Mouse (Mus musculus) Patski (cell line): ENCODE results near the gene Sppl3. TPM values are rescaled to one million over a fixed set of nuclear protein-coding genes. Genes with fewer than 3 reads are reported as not detected.

Source experiments
- ATAC-seq: fragments of 100-300 bp; one replicate; pipeline ENCODE4 v1.8.0; 2021
- CTCF ChIA-PET: fragments of 350-600 bp; sonication (Branson Sonifier 250); formaldehyde crosslinking; loops from one replicate; lab custom pipeline; 2022; ENCODE audit warnings: inconsistent platforms; lab: Charles Lee
- POLR2A ChIA-PET: fragments of 350-600 bp; sonication (Branson Sonifier 250); formaldehyde crosslinking; loops from one replicate; lab custom pipeline; 2022; ENCODE audit warnings: antibody characterized with exemption, inconsistent platforms; lab: Charles Lee
- DNase-seq: peaks from one replicate; pipeline ENCODE4 v3.0.0-alpha.2; 2011; ENCODE audit warnings: low read depth, low spot score
- H3K27me3 ChIP-seq: fragments of 371-371 bp; one replicate; pipeline ENCODE4 v1.5.1; 2021
- CTCF ChIP-seq: fragments of 100-300 bp; IDR thresholded peaks from one replicate; pipeline ENCODE4 v1.5.1; 2021
- in situ Hi-C: fragments of 300-500 bp; cut with MboI; formaldehyde crosslinking; loops from 3 replicates; pipeline ENCODE4 v1.11.1; 2018; ENCODE audit warnings: low pct_unique_long_range_greater_than_20kb, mixed read lengths
- polyA plus RNA-seq: library from polyadenylated mRNA; unstranded; gene quantifications from one replicate; pipeline ENCODE4 v1.2.3, GENCODE M21; 2021

Gene Sppl3
- polyA plus RNA-seq, 1 experiment from 2014 or later = 71.9 TPM

DNA sequence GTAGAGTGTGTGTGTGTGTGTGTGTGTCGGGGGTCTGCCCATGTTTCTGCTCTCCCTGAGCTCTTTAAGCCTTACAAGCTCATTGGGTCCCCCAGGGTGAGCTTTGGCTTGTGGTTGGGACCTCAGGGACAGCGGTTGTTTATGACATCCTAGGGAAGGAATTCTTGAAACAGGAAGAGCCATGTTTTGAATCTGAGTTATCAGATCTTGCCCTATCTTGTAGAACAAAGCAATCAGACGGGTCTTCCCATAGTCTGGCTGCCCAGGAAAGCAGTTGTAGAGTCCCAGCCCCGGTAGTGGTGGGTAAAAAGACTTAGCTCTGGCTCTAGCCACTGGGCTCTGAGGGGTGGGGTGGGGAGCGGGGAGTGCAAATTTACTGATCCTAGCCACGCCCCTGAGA, 13.6 kb upstream of the Sppl3 start:
- no peaks in the 10 kb centered on the region for H3K27me3 ChIP-seq
- ChIA-PET CTCF (interaction anchor here (1.3 kb wide), 1 partner anchor 18 kb away, joined by 5 read pairs; no protein-coding TSS in a partner anchor), POLR2A (interaction anchor here (0.7 kb wide), 1 partner anchor 18 kb away, joined by 3 read pairs; no protein-coding TSS in a partner anchor)
- in situ Hi-C loops = no loop called here
- no peak for TF ChIP-seq CTCF
- no peak for DNase-seq
- ATAC-seq = no peak

DNA sequence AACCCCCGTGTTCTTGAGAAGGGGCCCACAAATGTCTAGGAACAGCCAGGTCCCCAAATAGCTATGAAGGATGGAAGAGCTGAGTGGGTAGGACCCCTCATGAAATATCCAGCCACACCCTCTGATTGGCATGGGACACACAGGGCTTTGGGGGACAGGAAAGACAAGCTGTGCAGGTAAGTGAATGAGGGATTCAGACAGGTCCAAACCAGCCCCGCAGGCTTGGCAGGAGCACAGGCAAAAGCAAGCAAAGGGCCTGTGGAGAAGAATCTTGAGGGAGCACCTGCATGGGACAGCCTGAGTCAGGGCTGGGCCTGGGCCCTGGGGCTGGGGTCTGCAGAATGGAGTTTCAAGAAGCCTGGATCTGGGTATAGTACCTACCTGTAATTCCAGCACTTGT, 10.4 kb upstream of the Sppl3 start:
- no peaks in the 10 kb centered on the region for H3K27me3 ChIP-seq
- DNase-seq (no peak), ATAC-seq (no peak)
- no peak for TF ChIP-seq CTCF
- ChIA-PET POLR2A (interaction anchor here (0.9 to 1.6 kb wide), 2 partner anchors 13 to 20 kb away, joined by 3 to 4 read pairs; no protein-coding TSS in a partner anchor), CTCF (interaction anchor here (0.7 kb wide), 1 partner anchor 21 kb away, joined by 4 read pairs; no protein-coding TSS in a partner anchor)
- in situ Hi-C loops = loop anchor here (10.0 kb wide), 1 partner anchor 344 kb away; the partner anchor contains the start of genes Cox6a1, Gatc and Triap1

DNA sequence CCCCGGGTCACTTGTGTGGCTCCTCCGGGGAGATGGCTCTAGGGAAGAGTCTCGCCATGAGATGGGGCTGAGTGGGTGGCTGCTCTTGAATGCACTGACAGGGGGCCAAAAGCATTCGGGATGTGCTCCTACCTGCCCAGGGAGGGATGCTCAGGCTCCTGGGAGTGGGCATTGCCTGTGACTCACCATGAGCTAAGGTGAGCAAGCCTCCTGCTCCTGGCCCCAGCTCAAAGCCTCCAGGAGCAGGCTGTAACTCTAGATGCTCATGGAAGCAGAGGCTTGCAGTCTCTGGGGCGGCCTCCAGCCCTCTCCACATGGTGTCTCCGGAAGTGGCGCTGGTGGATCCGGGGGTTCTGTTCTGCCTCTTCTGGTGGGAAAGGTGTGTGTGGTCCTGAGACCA, 9.5 kb upstream of the Sppl3 start:
- POLR2A ChIA-PET = interaction anchor here (0.6 to 1.6 kb wide), 2 partner anchors 12 to 228 kb away, joined by 3 to 4 read pairs; no protein-coding TSS in a partner anchor
- H3K27me3 ChIP-seq = no peaks in the 10 kb centered on the region
- CTCF ChIA-PET = no interaction called here
- DNase-seq = no peak
- ATAC-seq = no peak
- TF ChIP-seq CTCF = no peak
- in situ Hi-C loops = loop anchor here (10.0 kb wide), 1 partner anchor 343 kb away; the partner anchor contains the start of genes Cox6a1, Gatc and Triap1

DNA sequence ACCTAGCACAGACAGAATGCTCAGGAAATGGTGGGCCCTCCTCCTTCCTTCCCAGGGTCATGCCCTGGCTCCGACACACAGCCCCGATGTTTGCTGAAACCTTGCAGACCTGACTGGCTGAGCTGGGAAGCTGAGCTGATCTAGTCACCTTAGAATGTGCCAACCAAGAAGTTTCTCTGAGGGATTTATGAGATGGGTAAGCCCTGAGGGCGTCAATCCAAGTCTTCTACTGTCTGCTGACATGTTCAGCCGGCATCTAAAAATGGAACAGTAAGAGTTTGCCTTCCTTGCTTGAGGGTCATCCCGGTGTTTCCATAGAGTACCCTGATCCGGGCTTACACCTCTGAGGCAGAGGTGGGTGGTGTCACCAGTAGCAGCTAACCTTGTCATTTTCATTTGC, 8.2 kb upstream of the Sppl3 start:
- POLR2A ChIA-PET = no interaction called here
- no peak for TF ChIP-seq CTCF
- in situ Hi-C loops = loop anchor here (10.0 kb wide), 1 partner anchor 342 kb away; the partner anchor contains the start of genes Cox6a1, Gatc and Triap1
- CTCF ChIA-PET = no interaction called here
- no peaks in the 10 kb centered on the region for H3K27me3 ChIP-seq
- DNase-seq (no peak), ATAC-seq (no peak)

DNA sequence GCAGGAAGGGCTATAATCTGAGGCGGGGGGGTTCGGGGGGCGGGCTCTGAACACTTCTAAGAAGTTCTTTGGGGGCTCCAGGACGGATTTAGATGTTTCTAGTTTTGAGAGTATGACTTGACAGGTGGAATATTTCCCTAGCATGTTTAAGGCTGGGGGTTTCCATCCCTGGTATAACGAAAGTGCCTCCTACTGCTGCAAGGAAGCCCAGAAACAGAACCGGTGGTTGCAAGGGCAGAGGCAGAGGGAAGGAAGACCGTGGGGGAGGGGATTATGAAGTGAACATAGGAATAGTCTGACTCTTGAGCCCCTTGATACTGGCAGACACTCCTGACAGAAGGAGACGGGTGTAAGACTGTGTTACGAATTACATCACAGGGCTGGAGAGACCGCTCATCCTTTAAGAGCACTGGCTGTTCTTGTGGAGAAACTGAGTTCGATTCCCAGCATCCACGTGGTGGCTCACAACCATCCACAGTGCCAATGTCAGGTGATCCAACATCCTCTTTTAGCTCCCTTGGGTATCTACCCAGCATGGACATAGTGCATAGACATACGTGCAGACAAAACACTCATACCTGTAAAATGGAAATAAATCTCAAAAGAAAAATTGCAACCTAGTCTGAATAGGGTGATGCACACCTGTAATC, 7.6 kb upstream of the Sppl3 start:
- ATAC-seq = no peak
- H3K27me3 ChIP-seq = no peaks in the 10 kb centered on the region
- POLR2A ChIA-PET = interaction anchor here (0.6 kb wide), 1 partner anchor 173 kb away, joined by 4 read pairs; no protein-coding TSS in a partner anchor
- DNase-seq = no peak
- CTCF ChIA-PET = interaction anchor here (0.6 kb wide), 1 partner anchor 197 kb away, joined by 3 read pairs; no protein-coding TSS in a partner anchor
- in situ Hi-C loops = loop anchor here (10.0 kb wide), 1 partner anchor 341 kb away; the partner anchor contains the start of genes Cox6a1, Gatc and Triap1
- no peak for TF ChIP-seq CTCF

DNA sequence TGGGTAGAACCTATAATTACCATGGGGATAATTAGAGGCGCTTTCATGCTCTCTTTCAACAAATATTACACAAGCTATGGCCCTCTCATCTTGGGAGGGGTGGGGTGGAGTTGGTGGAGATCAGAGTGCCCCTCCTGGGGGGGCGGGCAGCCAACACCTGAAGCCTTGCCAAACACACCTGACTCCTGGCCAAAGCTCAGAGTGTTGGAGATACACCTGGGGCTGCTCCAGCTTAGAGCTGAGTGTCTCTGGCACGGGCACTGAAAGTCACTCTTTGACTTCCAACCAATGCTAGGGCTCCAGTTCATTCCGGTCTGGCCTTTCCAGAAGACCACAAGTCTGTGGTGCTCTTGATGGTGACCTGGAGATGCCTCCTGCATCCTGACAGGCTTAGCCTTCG, 3.2 kb upstream of the Sppl3 start:
- ChIA-PET POLR2A (no interaction called here), CTCF (interaction anchor here (1.5 kb wide), 1 partner anchor 29 kb away, joined by 7 read pairs; no protein-coding TSS in a partner anchor)
- ATAC-seq (no peak), DNase-seq (no peak)
- TF ChIP-seq CTCF = no peak
- in situ Hi-C loops = loop anchor here (10.0 kb wide), 1 partner anchor 337 kb away; the partner anchor contains the start of genes Cox6a1, Gatc and Triap1
- no peaks in the 10 kb centered on the region for H3K27me3 ChIP-seq

DNA sequence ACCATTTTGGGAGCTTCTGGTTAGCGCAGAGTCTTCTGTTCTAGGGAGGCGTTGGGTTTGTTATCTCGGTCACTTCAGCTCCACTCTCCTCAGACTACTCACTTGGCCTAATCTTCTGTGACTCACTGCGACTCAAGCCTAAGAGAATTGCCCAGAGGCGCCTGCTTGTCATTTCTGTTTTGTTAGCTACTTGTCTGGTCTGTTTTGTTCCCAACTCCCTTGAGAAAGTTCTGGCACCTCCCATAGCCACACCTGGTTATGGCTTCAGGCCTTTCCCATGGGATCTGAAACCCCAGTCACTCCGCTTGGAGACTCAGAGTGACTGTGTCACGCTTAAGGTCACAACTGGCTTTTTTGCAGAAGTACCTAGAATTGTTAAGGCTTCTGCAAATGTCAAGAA, 2.6 kb upstream of the Sppl3 start:
- no peak for TF ChIP-seq CTCF
- in situ Hi-C loops = loop anchor here (10.0 kb wide), 1 partner anchor 336 kb away; the partner anchor contains the start of genes Cox6a1, Gatc and Triap1
- no peak for ATAC-seq
- peak; percentile 70 for DNase-seq
- ChIA-PET CTCF (interaction anchor here (1.5 kb wide), 1 partner anchor 29 kb away, joined by 7 read pairs; no protein-coding TSS in a partner anchor), POLR2A (no interaction called here)
- no peaks in the 10 kb centered on the region for H3K27me3 ChIP-seq

DNA sequence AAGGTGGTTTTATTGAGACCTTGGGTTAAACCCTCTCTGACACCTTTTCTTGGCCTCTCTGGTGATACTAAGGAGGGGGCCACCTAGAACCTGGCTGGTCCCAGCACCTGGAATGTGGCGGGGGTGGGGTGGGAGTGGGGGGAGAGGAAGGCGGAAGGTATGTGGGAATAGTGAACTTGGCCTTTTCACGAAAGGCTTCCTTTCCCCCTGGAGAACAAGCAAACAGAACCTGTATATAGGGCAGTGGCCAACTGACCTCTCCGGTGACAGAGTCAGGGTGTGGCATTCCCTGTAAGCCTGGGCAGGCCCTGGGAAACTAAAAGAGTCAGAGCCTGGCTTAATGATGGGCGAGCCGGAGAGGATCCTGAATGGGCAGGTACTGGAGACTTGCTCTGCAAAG, 1.8 kb upstream of the Sppl3 start:
- DNase-seq (no peak), ATAC-seq (no peak)
- no peaks in the 10 kb centered on the region for H3K27me3 ChIP-seq
- ChIA-PET CTCF (interaction anchor here (1.9 kb wide), 1 partner anchor 30 kb away, joined by 6 read pairs; no protein-coding TSS in a partner anchor), POLR2A (no interaction called here)
- in situ Hi-C loops = loop anchor here (10.0 kb wide), 1 partner anchor 336 kb away; the partner anchor contains the start of genes Cox6a1, Gatc and Triap1
- no peak for TF ChIP-seq CTCF

DNA sequence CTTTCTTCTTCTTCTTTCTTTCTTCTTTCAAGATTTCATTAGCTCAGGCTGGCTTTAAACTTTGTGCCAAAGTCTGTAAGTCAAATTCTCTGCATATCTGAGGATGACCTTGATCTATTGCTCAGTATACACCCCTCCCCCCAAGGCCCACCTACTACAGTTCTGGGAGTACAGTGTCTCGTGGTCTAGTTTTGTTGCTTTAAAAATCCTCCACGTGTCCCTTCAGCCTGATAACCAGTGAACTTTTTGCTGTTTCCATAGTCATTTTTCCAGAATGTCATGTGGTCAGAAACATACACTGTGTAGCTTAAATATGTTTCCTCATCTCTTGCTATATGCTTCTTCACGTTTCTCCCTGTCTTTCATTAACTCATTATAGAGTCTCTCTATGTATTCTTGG, 976 bp upstream of the Sppl3 start:
- CTCF ChIA-PET = interaction anchor here (1.3 to 1.9 kb wide), 2 partner anchors 31 to 98 kb away, joined by 4 to 6 read pairs; no protein-coding TSS in a partner anchor
- in situ Hi-C loops = loop anchor here (10.0 kb wide), 1 partner anchor 335 kb away; the partner anchor contains the start of genes Cox6a1, Gatc and Triap1

DNA sequence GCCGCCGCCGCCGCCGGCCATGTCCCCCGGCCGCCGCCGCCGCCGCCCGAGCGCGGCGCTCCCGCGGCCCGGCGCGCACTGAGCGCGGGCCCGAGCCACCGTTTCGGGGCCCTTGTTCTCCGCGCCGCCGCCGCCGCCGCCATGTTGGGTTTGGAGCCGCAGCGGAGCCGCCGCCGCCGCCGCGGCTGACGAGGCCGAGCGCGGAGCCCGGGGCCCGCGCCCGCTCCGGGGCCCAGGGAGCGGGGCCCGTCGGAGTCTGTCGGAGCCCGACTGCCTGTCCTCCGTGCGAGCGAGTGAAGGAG, 231 bp downstream of the Sppl3 start:
- H3K27me3 ChIP-seq = no peaks in the 10 kb centered on the region
- ChIA-PET CTCF (no interaction called here), POLR2A (no interaction called here)
- DNase-seq (no peak), ATAC-seq (peak; percentile 14)
- no peak for TF ChIP-seq CTCF
- in situ Hi-C loops = no loop called here

More for the DNA sequence above, 976 bp upstream of the Sppl3 start:
- POLR2A ChIA-PET = no interaction called here
- no peaks in the 10 kb centered on the region for H3K27me3 ChIP-seq
- ATAC-seq = no peak
- TF ChIP-seq CTCF = no peak
- no peak for DNase-seq
